Mouse (Mus musculus): ENCODE data around the gene S100a3. TPM values are rescaled to one million over a fixed set of nuclear protein-coding genes. Genes with fewer than 3 reads are reported as not detected.

S100a3 gene
- total RNA-seq, 1 experiment from 2014 or later: not detected

GRCm38 (mm10) chr3:90599401-90599800 lies 39.0 kb downstream of the S100a3 start:
- ATAC-seq (replicated peaks; ENCODE audit: low read depth, poor library complexity, severe bottlenecking): no peak

- ATAC-seq (replicated peaks; ENCODE audit: low read depth, poor library complexity, severe bottlenecking): no peak
These were observed 39.7 kb downstream of the S100a3 start for GRCm38 (mm10) chr3:90600036-90600435.

- no peak for ATAC-seq (replicated peaks; ENCODE audit: low read depth, poor library complexity, severe bottlenecking)
These were observed 40.2 kb downstream of the S100a3 start for GRCm38 (mm10) chr3:90600458-90601195.

- no peak for ATAC-seq (replicated peaks; ENCODE audit: low read depth, poor library complexity, severe bottlenecking)
These were observed 41.2 kb downstream of the S100a3 start, which contains the start of gene Gm42674 for GRCm38 (mm10) chr3:90601486-90602110. Gene Gm42674, plus strand, starts transcription at chr3:90601904.

GRCm38 (mm10) chr3:90603623-90604022 lies 43.2 kb downstream of the S100a3 start, which contains the start of gene S100a4:
Gene S100a4, plus strand, starts transcription at chr3:90603771.
- peak; percentile 86 for ATAC-seq (replicated peaks; ENCODE audit: low read depth, poor library complexity, severe bottlenecking)

- ATAC-seq (replicated peaks; ENCODE audit: low read depth, poor library complexity, severe bottlenecking): peak; percentile 50
These were observed 44.0 kb downstream of the S100a3 start for GRCm38 (mm10) chr3:90604416-90604815.

GRCm38 (mm10) chr3:90605049-90605448 lies 44.7 kb downstream of the S100a3 start:
- peak; percentile 40 for ATAC-seq (replicated peaks; ENCODE audit: low read depth, poor library complexity, severe bottlenecking)

- no peak for ATAC-seq (replicated peaks; ENCODE audit: low read depth, poor library complexity, severe bottlenecking)
These were observed 45.4 kb downstream of the S100a3 start for GRCm38 (mm10) chr3:90605736-90606135.

- ATAC-seq (replicated peaks; ENCODE audit: low read depth, poor library complexity, severe bottlenecking): no peak
These were observed 45.8 kb downstream of the S100a3 start for GRCm38 (mm10) chr3:90606185-90606584.

GRCm38 (mm10) chr3:90607361-90607760 lies 47.0 kb downstream of the S100a3 start:
- no peak for ATAC-seq (replicated peaks; ENCODE audit: low read depth, poor library complexity, severe bottlenecking)

GRCm38 (mm10) chr3:90608223-90608622 lies 47.8 kb downstream of the S100a3 start, which contains the start of gene S100a5:
Gene S100a5, plus strand, starts transcription at chr3:90608523.
- no peak for ATAC-seq (replicated peaks; ENCODE audit: low read depth, poor library complexity, severe bottlenecking)

GRCm38 (mm10) chr3:90609102-90609501 lies 48.7 kb downstream of the S100a3 start:
- ATAC-seq (replicated peaks; ENCODE audit: low read depth, poor library complexity, severe bottlenecking): no peak

- ATAC-seq (replicated peaks; ENCODE audit: low read depth, poor library complexity, severe bottlenecking): no peak
These were observed 51.1 kb downstream of the S100a3 start for GRCm38 (mm10) chr3:90611494-90611893.

GRCm38 (mm10) chr3:90612061-90612460 lies 51.7 kb downstream of the S100a3 start:
- ATAC-seq (replicated peaks; ENCODE audit: low read depth, poor library complexity, severe bottlenecking): 0 out of 2 replicates have a peak, but pooled peaks have one; percentile 27

GRCm38 (mm10) chr3:90612728-90613291 lies 52.4 kb downstream of the S100a3 start, which contains the start of gene S100a6:
Gene S100a6, plus strand, starts transcription at chr3:90612882.
- peak; percentile 76 for ATAC-seq (replicated peaks; ENCODE audit: low read depth, poor library complexity, severe bottlenecking)

GRCm38 (mm10) chr3:90613461-90614147 lies 53.2 kb downstream of the S100a3 start:
- ATAC-seq (replicated peaks; ENCODE audit: low read depth, poor library complexity, severe bottlenecking): peak; percentile 19; the same call in 1 of the 2 replicates

GRCm38 (mm10) chr3:90614148-90614530 lies 53.8 kb downstream of the S100a3 start:
- no peak for ATAC-seq (replicated peaks; ENCODE audit: low read depth, poor library complexity, severe bottlenecking)

- ATAC-seq (replicated peaks; ENCODE audit: low read depth, poor library complexity, severe bottlenecking): no peak
These were observed 54.4 kb downstream of the S100a3 start for GRCm38 (mm10) chr3:90614611-90615251.

GRCm38 (mm10) chr3:90615415-90615814 lies 55.0 kb downstream of the S100a3 start:
- ATAC-seq (replicated peaks; ENCODE audit: low read depth, poor library complexity, severe bottlenecking): peak; percentile 81

- no peak for ATAC-seq (replicated peaks; ENCODE audit: low read depth, poor library complexity, severe bottlenecking)
These were observed 55.5 kb downstream of the S100a3 start for GRCm38 (mm10) chr3:90615911-90616310.

All from common myeloid progenitor, adult 5-6 weeks (primary cell).